Mouse (Mus musculus): ENCODE results near the gene Hspa12b. TPM values are rescaled to one million over a fixed set of nuclear protein-coding genes. Genes with fewer than 3 reads are reported as not detected.

Gene Hspa12b
- polyA plus RNA-seq (2015; fragmentation: Nextera tagmentation; extraction: Ambion mirVana), result 9.5 and 10.1 TPM in 2 replicates

DNA sequence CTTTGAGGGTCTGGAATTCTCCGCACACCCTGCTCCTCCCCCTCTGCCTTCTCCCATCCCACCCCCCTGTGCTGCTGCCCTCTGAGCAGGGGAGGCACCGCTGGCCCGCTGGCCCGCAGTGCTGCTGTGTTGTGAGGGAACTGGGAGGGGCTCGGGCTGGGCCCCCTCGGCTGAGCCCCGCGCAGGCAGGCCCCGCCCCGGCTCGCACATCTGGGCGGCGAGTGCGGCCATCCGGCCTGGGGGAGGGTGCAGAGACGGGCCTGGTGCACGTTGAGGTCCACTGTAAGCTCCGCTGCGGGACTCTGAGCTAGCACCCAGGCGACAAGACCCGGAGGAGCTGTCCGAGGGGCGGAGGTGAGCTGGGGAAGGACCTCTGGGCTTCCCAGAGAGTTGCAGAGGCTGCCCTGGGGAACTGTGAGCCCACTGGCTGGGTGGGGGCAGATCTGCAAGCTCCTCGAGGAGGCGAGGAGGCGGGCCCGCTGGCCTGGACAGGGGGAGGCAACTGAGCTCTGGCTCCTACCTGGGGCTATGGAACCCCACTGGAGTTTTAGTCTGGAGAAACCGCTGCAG lies at the start of gene Hspa12b:
Gene Hspa12b (plus strand): TSS at position 120 of the 570 bp plus-strand sequence.

DNA sequence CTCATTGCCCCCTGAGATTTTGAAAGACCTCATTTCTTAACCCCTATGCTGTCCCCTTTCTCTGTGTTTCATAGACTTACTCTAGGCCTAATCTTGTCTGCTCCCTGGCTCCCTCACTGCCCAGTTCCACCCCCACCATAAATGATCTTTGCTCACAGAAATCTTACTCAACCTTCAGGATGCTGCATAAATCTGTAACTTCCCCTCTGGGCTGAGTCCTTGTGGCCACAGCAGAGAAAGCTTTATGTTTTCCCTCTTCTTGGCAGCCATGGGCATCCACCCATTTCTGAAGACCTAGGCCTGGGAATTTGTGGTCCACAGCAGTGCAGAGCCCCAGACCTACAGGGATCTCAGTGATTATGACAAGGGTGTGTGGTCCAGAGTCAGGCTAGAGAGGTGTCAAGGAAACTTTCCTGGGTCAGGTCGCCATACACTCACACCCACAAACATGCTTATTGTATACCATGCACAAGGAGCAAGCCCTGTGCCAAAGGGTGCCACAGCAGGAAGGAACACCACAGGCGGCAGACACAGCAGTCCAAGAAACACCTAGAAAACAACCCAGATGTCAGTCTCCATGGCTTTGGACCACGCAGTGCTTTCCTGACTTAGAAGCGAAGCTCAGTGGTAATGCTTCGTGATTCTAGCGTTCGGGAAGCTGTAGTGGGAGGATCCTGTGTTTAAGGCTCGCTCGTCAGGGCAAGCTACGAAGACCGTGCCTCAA lies 40.3 kb upstream of the Hspa12b start, which contains the start of gene Siglec1:
Gene Siglec1 (minus strand): TSS at position 99 of the 724 bp plus-strand sequence.

DNA sequence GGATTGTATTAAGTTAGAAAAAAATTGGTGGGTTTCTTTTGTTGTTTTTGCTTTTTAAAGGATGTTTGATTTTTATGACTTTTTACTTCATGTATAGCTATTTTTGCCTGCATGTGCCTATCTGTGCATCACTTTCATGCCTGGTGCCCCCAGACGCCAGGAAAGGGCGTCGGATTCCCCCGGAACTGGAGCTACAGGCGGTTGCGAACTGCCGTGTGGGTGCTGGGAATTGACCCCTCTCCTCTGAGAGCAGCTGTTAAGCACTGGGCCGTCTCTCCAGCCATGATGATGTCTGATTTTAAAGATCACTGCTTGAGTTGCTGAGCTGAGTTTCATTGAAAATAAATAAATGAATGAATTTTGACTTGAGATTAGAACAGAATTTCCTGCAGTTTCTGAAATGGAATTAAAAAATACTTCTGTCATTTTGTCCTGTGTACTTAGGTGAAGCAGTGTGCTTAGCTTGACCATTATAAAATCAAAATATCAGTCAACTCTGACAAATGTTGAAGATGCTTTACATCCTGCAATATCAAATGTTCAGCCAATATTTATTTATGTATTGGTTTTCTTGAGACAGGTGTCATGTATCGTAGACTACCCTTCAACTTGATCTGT lies 6.0 kb downstream of the Hspa12b start, which contains the start of gene Gm11037:
Gene Gm11037 (plus strand): TSS at position 568 of the 618 bp plus-strand sequence.

DNA sequence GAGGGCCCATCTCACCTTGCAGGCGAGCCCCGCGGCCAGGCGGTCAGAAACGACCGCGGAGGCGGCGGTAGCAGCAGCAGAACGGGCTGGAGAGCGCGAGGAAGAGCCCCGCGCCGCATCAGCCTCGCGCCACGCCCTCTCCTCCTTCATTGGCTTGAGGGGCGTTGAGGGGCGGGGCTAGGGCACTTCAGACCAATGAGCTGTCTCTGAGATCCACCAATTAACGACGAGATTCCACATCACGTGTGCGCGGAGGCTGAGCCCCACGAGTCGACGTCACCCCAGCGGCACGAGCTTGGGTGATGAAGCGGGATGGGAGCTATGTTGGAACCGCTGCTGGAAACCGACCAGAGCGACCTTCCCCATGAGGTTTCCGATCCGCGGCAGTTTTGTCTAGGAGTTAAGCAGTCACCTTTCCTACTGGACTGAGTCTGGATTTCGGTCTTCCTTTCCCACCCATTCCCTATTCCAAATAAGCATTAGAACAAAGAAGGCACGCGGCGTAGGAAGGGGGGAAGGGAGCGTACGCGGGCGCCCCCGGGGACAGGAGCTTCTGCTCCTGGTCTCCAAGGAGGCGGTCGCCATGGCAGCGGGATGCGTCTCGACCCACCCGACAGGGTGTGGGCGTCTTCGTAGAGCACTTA lies 33.0 kb downstream of the Hspa12b start, which contains the start of gene 1700037H04Rik:
Gene 1700037H04Rik (minus strand): TSS at position 144 of the 644 bp plus-strand sequence.

DNA sequence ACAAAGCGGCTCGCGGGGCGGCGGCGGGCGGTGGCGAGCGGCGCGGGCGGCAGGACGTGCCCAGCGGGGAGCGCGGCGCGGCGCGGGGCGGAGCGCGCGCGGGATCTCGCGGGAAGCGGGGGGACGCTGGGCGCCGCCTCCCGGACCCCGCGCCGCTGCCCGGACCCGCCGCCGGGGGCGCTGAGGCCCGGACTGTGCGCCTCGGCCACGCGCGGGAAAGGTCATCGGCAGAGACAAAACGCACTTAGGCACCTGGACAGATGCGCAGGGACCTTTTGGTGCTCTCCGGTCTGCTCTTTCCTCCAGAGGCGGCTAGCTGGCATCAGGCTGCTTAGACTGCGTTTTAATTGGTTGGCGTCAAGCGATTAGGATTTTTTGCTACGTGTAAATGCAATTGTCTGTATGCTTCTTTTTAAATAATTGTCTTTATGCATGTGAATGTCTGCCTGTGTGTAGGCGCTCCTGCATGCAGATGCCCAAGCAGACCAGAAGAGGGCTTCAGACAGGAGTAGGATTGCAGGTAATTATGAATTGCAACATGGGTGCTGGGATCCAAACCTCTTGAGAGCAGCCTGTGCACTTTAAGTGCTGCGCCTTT lies 53.0 kb downstream of the Hspa12b start, which contains the start of gene Cenpb:
Gene Cenpb (minus strand): TSS at position 78 of the 598 bp plus-strand sequence.

DNA sequence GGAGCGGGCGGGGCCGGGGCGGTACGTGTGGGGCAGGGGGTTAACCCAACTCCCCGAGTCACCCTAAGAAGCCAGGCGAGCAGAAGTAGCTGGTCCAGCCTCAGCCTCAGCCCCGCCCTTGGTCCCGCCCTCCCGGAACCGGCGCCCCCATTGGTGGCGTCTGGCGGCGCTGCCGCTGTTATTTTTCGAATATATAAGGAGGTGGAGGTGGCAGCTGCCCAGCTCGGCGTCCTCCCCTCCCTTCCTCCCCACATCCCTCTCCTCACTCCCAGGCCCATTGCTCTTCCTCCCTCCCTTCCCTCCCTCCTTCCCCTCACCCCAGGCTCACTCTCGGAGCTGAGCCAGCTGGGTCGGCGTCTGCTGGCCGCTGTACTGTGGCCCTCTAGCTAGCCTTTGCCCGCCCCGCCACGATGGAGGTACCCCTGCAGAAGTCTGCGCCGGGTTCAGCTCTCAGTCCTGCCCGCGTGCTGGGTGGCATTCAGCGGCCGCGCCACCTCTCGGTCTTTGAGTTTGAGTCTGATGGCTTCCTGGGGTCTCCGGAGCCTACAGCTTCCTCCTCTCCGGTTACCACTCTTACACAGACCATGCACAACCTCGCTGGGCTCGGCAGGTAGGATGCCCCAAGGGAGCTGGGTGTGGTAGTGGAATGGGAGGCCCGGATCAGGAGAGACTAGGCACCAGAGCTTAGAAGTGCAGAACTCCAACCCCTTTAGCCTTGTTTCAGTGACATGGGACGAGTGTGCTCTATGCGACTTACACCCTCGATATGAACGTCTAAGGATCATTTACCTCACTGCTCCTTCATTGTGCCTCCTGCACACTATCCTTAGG lies 59.9 kb downstream of the Hspa12b start, which contains the start of the genes Cdc25b and Spef1:
Gene Cdc25b (plus strand): TSS at position 179 of the 831 bp plus-strand sequence.
Gene Spef1 (minus strand): TSS at position 512 of the 831 bp plus-strand sequence.

Other genes with a start within 250 kb of the Hspa12b start
- 26.0 and 32.9 TPM in 2 replicates for gene 4930402H24Rik, start 220.9 kb upstream of the Hspa12b start, polyA plus RNA-seq (2015; fragmentation: Nextera tagmentation; extraction: Ambion mirVana)
- 9.0 and 9.4 TPM in 2 replicates for gene Atrn, start 220.8 kb upstream of the Hspa12b start, polyA plus RNA-seq (2015; fragmentation: Nextera tagmentation; extraction: Ambion mirVana)
- gene Gfra4, start 84.2 kb upstream of the Hspa12b start, polyA plus RNA-seq (2015; fragmentation: Nextera tagmentation; extraction: Ambion mirVana), result 88.3 and 99.6 TPM in 2 replicates
- 77.8 and 88.7 TPM in 2 replicates for gene Adam33, start 63.5 kb upstream of the Hspa12b start, polyA plus RNA-seq (2015; fragmentation: Nextera tagmentation; extraction: Ambion mirVana)
- gene Siglec1, start 40.5 kb upstream of the Hspa12b start, polyA plus RNA-seq (2015; fragmentation: Nextera tagmentation; extraction: Ambion mirVana), result 1.4 and 2.6 TPM in 2 replicates
- not detected in 2 replicates for gene Gm11037, start 6.2 kb downstream of the Hspa12b start, polyA plus RNA-seq (2015; fragmentation: Nextera tagmentation; extraction: Ambion mirVana)
- 39.0 and 42.4 TPM in 2 replicates for gene 1700037H04Rik, start 32.8 kb downstream of the Hspa12b start, polyA plus RNA-seq (2015; fragmentation: Nextera tagmentation; extraction: Ambion mirVana)
- 14.9 and 15.0 TPM in 2 replicates for gene Cenpb, start 52.8 kb downstream of the Hspa12b start, polyA plus RNA-seq (2015; fragmentation: Nextera tagmentation; extraction: Ambion mirVana)
- 19.0 and 21.6 TPM in 2 replicates for gene Cdc25b, start 59.7 kb downstream of the Hspa12b start, polyA plus RNA-seq (2015; fragmentation: Nextera tagmentation; extraction: Ambion mirVana)
- gene Spef1, start 60.0 kb downstream of the Hspa12b start, polyA plus RNA-seq (2015; fragmentation: Nextera tagmentation; extraction: Ambion mirVana), result 2.2 and 2.6 TPM in 2 replicates
- gene Ap5s1, start 79.8 kb downstream of the Hspa12b start, polyA plus RNA-seq (2015; fragmentation: Nextera tagmentation; extraction: Ambion mirVana), result 20.5 and 22.4 TPM in 2 replicates
- gene Mavs, start 106.8 kb downstream of the Hspa12b start, polyA plus RNA-seq (2015; fragmentation: Nextera tagmentation; extraction: Ambion mirVana), result 17.7 and 17.9 TPM in 2 replicates
- gene Pank2, start 135.2 kb downstream of the Hspa12b start, polyA plus RNA-seq (2015; fragmentation: Nextera tagmentation; extraction: Ambion mirVana), result 25.2 and 30.5 TPM in 2 replicates
- gene Rnf24, start 225.6 kb downstream of the Hspa12b start, polyA plus RNA-seq (2015; fragmentation: Nextera tagmentation; extraction: Ambion mirVana), result 1.5 and 1.9 TPM in 2 replicates